Mouse (Mus musculus) natural killer cell, adult 2 months (primary cell): ENCODE measurements around the gene Frg2f1.
"Not testable (repeated sequence)": the region's sequence is repeated elsewhere in the genome, so short reads cannot be mapped to it uniquely, and the experiment has no call there.

Experiments
- DNase-seq, 2 experiments: peaks; one replicate each; pipeline ENCODE4 v3.0.0; 2022; ENCODE audit warnings: low spot score in 2 of 2

Frg2f1 gene

DNA sequence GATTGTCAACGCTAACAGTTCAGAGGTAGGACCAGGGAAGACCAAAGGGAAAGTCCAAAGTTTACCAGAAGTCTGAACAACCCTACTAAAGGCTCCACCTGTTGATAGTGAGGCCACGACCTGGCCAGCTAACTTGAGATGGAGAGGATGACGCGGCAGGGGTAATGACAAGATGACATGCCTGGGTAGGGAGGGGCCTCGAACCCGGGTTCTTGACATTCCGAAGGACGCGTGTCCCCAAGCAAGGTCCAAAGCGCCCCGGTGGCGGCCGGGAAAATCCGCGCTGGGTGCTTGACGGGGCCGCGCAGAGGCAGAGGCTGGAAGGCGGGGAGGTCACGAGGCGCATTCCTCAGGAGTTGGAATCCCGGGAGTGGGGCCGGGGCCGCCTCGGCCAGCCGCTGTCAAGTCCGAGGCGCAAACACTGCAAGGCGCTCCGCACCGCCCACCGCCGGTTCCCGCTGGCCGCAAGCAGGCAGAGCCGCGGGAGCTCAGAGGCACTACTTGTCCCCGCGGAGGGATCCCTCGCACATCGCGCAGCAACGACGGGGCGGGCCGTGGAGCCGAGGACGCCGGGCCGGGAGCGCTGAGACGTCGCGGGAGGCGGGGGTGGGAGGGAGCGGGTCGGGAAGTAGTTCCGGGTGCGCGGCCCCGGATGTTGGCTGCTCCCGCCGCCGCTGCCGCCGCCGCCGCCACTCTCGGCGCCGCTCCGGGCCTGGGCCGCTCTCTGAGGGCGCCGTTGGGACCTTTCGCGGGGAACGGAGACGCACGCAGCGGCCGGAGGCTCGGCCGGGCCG is at the start of gene Frg2f1:
Gene Frg2f1, minus strand, starts transcription at position 499 of the 794 bp plus-strand sequence.
- DNase-seq: peak; percentile 83 to 89

DNA sequence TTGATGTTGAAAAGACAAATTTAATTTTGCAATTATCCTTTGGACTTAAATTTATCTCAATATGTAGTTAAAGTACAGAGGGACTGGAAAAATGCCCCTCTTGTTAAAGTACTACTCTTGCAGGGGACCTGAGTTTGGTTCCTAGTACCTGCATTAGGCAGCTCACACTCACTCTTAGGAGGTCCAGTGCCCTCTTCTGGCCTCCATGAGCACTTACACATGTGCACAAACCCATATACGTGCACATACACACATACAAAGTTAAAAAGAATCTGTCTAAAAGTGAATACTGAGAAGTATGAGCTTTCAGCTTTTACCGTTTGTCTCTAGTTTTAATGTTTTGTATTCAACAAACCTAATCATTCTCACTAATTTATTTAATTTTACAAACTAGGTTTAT is 48.7 kb upstream of the Frg2f1 start:
- DNase-seq: no peak

DNA sequence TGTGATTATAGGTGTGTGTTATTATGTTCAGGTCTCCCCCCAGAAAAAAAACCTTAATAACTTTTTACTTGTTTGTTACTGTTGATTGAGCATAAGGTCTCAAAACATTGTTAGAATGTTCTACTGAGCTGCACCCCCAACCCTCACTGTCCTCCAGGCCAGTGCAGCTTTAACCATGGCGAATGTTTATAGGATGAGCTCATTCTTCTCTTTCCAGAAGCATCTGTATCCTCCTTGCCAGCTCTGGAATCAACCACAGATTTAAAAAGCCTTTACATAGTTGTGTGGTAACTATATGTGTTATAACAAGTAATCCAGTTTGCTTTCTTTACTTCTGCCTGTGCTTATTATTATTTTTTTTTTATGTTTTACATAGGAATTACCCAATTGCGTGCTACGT is 36.1 kb upstream of the Frg2f1 start:
- no peak for DNase-seq

DNA sequence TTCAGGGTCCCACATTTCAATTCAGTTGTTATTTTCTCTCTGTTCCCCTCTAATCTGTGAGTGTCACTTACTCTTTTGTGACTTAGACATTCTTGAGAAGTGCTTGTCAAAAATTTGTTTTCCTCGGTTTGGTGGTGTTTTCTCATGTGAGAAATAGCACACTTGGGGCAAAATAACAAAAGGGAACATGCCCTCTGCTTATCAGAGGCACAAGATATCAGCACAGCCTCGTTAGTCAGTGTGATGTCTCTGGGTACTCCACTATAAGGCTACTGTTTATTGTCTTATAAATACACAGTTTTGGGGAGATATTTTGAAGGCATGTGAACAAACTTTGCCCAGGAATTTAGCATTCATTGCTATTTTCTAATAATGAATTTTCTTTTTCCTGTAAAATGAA is 35.2 kb upstream of the Frg2f1 start:
- DNase-seq: no peak

DNA sequence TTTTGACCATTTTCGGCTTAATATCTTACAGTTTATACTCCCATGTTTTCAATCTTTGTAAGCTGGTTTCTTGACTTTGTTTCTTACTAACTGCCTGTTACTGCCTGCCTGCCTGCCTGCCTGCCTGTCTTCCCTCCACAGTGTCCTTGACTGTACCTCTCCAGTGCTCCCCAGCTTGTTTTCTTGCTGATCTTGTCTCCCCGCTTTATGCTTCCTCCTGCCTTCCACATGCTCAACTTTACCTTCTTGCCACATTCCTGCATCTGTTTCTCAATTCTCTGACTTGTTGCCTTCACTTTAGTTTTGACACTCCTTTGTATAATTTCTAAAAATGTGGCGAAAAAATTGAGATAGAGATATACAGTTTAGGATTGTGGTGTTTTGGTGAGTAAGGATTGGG is 33.4 kb upstream of the Frg2f1 start:
- DNase-seq: no peak

DNA sequence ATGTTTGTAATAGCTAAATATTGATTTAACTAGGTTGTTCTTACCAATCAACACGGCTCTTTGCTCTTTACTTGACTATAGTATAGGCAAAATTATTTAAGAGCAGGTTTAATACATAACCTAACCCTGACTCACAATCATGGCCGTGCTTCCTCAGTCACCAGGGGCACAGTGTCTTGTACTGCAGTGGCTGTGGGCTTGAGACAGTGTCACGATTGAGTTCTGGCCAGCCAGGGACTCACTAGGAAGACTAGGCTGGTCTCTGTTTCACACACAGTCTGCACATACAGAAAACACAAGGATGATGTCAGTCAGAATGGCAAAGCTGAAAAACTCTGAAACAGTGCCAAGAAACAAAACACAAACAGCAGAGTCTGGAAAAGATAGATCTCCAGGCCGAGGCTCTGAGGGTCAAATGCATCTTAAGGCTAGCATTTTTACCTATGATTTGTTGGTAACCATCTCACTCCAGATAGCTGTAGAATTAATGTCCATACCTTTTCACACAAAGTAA is 27.1 kb upstream of the Frg2f1 start:
- no peak for DNase-seq

DNA sequence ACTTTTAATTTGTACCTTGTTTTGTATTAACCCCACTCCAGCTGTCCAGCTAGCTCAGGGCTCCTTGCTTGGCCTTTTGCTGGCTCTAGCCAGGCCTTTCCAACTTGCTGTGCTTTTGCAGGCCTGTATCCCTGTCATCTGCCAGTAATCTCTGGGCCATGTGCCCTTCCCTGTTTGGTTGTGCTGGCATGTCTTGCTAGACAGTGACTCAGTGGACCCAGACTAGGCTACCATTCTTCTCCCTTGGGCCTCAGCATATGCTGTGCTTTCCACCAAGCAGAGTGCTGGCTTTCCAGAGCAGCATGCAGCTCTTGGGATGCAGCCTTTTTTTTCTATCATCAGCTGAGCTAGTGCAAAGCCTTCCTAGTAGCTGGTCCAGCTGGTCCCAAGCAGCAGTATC is 23.8 kb upstream of the Frg2f1 start:
- DNase-seq: no peak

DNA sequence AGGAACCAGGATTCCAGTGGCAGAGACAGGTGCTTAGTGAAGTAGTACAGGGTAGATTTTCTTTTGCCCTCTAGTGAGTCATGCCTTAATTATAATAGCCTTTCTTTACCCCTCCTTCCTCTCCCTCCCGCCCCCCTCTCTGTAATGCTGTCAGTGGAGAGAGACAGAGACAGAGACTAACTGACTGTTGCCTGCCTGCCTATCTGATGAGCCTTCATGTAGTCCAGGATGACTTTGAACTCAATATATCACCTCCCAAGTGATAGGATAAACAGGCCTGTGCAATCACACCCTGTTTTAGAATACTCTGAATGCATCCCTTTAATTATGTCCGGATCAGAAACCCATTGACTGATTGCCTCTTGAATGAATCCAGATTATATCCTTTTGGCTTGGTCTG is 16.1 kb upstream of the Frg2f1 start:
- DNase-seq: no peak

DNA sequence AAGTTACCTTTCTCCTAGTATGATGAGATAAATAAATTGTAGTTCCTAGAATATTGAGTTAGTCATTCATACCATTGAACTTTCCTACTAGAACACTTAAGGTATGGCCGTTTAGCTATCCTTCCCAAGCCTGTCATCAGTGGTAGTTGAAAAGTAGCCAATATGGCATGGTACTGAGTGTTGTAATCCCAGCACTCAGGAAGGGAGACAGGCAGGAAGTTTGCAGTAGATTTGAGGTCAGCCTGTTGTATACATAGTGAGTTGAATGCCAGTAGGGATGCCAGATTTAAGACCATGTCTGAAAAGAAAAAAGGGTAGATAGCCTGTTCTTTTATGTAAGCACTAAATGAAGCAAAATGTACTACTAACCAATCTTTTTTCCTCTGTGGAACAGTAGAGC is 11.5 kb upstream of the Frg2f1 start:
- no peak for DNase-seq

DNA sequence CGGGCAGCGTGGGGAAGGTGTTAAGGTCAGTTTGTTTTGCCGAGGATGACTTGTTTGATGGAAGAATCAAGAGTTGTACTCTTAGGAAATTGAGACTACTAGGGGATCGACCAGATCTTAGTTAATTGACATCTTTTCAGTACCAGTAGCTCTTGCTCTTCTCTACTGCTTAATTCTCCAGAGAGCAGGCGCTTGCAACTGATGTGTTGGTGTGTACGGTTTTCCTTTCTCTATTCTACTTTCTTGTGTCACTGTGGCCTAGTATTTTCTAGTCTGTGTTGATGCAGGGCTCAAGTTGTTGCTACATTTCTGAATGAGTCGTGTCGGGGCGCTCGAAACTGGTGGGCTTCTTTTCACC is 1.2 kb upstream of the Frg2f1 start:
- DNase-seq: no peak

DNA sequence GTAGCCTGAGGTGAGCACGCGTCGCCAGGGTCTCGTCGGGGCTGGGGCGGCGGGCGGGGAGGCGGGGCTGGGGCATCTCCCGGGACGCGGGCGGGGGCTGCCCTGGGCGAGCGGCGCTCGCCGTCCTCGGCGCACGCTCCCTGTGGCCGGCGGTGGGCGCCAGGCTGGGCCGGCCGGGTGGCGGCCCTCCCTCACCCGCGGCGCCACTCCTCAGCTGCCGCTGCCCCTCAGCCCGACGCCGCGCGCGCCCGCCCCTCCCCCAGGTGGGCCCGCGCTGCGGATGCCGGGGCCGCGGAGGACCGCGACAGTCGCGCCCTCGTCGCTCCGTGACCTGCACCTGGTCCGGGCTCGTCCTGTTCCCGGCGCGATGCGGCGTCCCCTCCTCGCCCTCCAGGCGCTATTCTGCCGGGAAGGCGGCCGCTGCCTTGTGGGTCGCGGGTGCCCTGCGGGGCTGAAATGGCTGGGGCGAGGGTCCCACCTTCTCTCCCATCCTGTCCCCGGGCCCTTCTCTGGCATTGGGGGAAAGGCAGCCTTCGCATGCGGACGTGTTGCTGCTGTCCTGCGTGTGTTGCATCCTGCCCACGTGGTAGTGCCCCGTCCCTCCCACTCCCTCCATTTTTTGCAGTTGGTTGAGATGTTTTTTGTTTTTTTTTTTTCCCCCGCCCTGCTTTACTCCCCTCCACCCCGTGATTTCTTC is 655 bp upstream of the Frg2f1 start:
- DNase-seq: peak; percentile 61 to 63

DNA sequence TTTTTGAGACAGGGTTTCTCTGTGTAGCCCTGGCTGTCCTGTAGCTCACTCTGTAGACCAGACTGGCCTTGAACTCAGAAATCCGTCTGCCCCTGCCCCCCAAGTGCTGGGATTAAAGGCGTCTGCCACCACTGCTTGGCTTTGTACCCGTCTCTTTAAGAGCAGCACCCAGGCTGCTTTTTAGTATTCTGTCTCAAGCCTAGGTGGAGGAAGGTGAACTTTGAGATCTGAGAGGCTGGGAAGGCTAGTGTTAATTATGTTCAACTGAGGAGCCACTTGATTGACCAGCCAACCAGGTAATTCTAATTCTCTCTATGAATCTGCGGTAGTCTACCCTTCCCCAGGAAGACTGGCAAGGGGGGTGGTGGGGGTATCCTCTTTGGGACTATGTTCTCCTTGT is 1.9 kb downstream of the Frg2f1 start:
- DNase-seq: no peak

DNA sequence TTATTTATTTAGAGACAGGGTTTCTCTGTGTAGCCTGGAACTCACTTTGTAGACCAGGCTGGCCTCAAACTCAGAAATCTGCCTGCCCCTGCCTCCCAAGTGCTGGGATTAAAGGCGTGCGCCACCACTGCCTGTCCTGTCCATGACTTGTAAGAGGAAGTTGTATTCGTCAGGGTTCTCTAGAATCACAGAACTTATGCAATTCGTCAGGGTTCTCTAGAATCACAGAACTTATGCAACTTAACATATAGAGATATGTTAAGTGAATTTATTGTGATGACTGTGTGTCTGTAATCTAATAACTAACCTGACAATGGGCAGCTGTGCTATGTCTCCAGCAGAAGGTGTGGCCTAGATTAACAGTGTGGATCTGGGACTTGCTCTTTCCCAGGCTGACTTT is 2.7 kb downstream of the Frg2f1 start, which contains the start of gene Foxj3:
Gene Foxj3, plus strand, starts transcription at position 390 of the 400 bp plus-strand sequence.
- DNase-seq: not testable (repeated sequence)

DNA sequence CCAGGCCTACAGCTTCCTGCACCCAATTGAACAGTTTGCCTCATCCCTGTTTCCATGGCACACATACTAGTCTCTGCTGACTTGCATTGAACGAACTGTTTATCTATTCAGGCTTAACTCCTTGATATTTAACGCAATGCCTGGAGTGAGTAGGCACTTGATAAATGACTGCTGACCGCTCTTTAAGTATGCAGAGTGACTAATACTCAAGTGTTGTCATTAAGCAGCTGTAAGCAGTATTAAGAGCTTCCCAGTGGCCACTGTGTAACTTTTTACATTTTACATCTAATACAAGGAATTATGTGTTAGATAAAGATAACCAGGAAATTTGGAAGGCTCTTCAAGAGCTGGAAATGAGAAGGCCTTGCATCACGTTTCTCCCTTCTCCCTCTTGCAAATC is 4.2 kb downstream of the Frg2f1 start:
- DNase-seq: no peak

DNA sequence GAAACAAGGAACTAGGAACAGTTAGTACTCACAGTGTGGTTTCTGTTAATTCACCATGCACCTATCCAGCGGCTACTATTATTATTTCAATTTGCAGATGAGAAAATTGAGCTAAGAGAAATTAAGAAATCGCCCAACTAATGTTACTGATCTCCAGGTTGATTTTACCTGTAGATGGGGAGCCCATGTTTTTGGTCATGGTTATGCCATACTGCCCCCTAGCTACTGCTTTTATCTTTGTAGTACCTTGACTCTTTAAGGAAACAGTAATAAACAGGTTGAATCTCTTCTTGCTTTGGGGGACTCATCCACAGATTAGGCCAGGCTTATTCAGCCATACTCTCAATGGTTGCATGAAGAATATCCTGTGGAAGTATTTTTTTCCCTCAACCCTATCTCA is 7.5 kb downstream of the Frg2f1 start:
- DNase-seq: peak in 1 of 2 experiments; percentile 9

DNA sequence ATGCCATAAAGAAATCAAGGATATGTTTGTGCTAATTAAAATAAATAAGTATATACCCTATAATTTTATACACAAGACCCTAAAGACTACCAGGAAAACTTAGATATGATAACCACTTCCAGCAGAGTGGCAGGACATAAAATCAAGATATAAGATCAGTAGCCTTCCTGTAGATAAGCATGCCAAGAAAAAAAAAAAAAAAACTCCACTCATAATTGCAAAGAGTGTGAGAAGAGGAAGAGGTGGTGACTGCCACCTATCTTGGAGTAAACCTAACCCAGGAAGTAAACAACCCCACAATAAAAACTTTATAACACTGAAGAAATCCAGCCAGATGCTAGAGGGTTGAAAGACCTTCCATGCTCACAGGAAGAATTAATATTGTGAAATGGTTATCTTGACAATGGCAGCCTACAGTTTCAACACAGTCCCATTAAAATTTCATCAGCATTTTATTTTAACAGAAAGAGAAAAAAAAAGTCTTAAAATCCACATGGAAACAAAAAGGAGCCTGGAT is 12.9 kb downstream of the Frg2f1 start:
- DNase-seq: no peak

DNA sequence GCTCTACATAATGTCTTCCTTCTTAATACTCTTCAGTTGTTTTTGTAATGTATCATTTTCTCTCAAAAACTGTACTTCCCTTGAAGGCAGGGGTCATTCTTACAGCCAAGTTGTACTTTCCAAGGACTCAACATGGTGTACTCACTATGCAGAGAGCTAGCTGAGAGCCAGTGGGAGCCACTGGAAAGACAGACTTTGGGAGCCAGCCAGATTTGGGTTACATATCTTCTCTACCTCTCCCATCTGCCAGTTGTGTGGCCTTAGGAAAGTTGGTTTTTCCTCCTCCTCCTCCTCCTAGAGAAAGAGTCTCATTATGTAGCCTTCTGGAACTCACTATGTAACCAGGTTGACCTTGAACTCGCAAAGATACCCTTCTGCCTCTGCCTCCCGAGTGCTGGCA is 14.9 kb downstream of the Frg2f1 start:
- DNase-seq: no peak

DNA sequence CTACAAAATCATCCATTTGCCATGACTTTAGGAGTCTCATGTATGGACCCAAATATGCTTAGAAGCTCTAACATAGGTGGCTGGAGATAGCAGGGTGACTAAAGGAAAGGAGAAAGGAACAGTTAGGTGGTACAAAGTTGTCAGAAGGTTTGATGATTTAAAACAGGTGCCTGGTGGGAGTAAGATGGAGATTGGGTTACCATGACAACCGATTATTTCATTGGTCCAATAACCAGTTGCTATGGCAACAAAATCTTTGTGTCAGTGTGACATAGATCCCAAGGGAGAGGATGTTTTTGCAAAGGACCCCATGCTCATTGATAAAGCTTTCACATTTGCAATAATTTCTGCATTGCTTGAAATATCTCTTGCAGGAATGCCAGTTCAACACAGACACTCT is 15.3 kb downstream of the Frg2f1 start:
- no peak for DNase-seq

DNA sequence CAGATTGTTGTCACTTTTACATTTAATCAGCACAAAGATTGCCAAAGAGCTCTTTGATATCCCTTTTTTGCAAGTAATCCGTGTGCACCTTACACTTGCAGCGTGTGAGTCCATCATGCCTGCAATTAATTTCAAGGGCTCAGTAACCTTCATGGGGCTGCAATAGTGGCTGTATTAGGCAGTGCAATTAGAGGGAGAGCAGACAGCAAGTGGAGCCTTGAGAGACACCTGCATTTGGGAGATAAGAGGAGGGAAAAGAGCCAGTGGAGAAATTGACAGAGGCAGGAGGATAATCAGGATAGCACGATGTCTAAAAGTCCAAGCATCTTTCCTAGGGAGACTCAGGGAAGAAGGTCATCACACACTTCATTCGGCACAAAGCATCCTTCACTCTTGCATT is 15.8 kb downstream of the Frg2f1 start:
- no peak for DNase-seq

DNA sequence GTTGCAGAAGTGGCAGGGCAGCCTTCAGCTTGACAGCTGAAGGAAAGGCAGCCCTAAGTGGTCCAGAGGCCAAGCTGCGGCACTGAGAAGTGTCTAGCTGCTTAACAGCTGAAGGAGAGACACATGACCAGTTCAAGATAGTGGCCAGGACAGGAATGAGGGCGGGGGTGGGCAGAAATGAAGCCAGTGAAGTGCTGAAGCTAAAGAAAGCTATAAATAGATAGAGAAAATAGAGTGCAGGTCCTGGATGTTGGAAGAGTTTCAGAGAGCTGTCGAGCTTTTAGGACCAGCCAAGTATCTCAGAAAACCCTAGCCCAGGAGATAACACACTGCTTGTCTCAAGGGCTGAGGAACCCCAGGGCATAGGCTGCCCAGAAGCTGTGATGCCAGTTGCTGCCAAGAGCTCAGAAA is 26.6 kb downstream of the Frg2f1 start:
- DNase-seq: no peak

DNA sequence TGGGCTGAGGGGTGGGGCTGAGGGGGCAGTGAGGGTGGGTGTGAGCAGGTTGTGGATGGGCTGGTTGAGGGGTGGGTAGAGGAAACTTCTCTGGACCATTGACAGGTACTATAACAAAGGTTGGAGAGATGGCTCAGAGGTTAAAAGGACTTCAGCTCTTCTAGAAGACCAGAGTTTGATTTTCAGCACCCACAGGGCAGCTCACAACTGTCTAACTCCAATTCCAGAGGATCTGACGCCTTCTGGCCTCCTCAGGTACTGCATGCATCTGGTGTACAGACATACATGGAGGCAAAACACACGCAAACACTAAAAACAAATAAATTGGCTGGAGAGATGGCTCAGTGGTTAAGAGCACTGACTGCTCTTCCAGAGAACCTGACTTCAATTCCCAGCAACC is 27.7 kb downstream of the Frg2f1 start:
- DNase-seq: no peak

DNA sequence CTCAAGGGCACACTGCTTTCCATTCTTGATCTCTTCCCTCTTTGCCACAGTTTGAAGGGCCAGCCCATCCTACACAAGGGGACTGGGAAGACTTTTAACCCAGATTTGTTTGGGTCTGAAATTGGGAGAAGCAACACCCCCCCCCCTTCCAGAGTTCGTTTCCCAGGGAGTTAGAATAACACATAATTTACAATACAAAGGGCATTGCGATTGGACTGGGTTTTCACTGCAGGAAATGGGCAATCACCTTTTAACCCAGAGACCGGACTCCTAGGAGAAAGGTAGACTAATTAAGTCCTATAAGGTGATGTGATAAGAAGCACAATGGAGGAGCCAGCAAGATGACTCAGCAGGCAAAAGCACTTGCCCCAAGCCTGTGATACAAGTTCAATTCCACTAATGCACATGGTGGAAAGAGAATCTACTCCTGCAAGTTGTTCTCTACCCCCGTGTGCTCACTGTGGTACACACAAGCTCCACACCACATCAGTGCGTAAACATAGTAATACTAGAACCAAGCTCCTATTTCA is 40.9 kb downstream of the Frg2f1 start:
- no peak for DNase-seq

DNA sequence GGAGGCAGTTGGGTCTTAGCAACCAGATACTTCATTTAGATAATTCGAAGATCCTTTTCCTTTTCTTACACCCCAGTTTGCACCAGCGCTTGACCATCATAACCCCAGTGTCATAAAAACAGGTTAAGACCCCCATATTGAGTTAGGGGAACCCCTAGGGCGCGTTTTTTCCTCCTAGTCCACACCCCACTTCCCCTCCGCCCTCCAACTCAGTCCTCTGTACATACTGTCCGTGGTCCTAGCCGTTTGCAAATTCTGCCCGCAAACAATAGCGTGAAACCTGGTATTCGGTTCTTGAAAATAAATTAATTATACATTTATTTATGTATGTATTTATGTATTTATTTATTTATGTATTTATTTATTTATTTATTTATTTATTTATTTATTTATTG is 46.4 kb downstream of the Frg2f1 start:
- DNase-seq: no peak
